Mouse (Mus musculus) kidney, postnatal 0 days (tissue): Measurements from ENCODE around the gene Kif14. TPM values are rescaled to one million over a fixed set of nuclear protein-coding genes. Genes with fewer than 3 reads are reported as not detected.

Source experiments
- ATAC-seq: fragments of 200-750 bp; cut with Nextera tagmentation; replicated peaks from 2 replicates; pipeline ENCODE4 v1.8.0; 2017; ENCODE audit warnings: low read depth, moderate number of reproducible peaks, moderate TSS enrichment, moderate library complexity; ENCODE audit not compliant: low FRiP score
- DNase-seq: peaks from one replicate; pipeline ENCODE4 v3.0.0-alpha.2; 2016; ENCODE audit warnings: low spot score
- H3K27ac ChIP-seq: fragments of 300-500 bp; sonication (generic); 2 replicates; pipeline ENCODE4 v1.5.1; 2014; ENCODE audit warnings: mild to moderate bottlenecking
- H3K27me3 ChIP-seq: fragments of 300-500 bp; sonication (generic); 2 replicates; pipeline ENCODE4 v1.6.1; 2014; ENCODE audit warnings: low read length, mixed read lengths; ENCODE audit not compliant: insufficient read depth
- H3K36me3 ChIP-seq: fragments of 300-500 bp; sonication (generic); 2 replicates; pipeline ENCODE4 v1.6.1; 2014; ENCODE audit warnings: low read length, mixed read lengths; ENCODE audit not compliant: insufficient read depth
- H3K4me1 ChIP-seq: fragments of 300-500 bp; sonication (generic); replicated peaks from 2 replicates; pipeline ENCODE4 v1.6.1; 2014; ENCODE audit warnings: antibody characterized with exemption, low read length, mixed read lengths; ENCODE audit not compliant: insufficient read depth
- H3K4me2 ChIP-seq: fragments of 300-500 bp; sonication (generic); 2 replicates; pipeline ENCODE4 v1.6.1; 2014; ENCODE audit warnings: mild to moderate bottlenecking, low read length, moderate library complexity, mixed read lengths
- H3K4me3 ChIP-seq: fragments of 300-500 bp; sonication (generic); replicated peaks from 2 replicates; pipeline ENCODE4 v1.5.1; 2014; ENCODE audit warnings: low read depth, low read length
- H3K9ac ChIP-seq: fragments of 300-500 bp; sonication (generic); 2 replicates; pipeline ENCODE4 v1.6.1; 2014; ENCODE audit warnings: low read depth, low read length
- H3K9me3 ChIP-seq: fragments of 300-500 bp; sonication (generic); replicated peaks from 2 replicates; pipeline ENCODE4 v1.6.1; 2016; ENCODE audit warnings: low read length, inconsistent platforms, mixed read lengths
- CTCF ChIP-seq: IDR thresholded peaks from 2 replicates; pipeline ENCODE4 v1.5.1; 2016; ENCODE audit warnings: antibody characterized with exemption, low read depth, mild to moderate bottlenecking, moderate library complexity
- WGBS: fragments of 180-500 bp; shearing (Covaris S2); extraction: QIAGEN DNeasy Blood & Tissue Kit; methylation state at CpG from one replicate; pipeline ENCODE4 v1.1.7; 2014; 5-methylcytosine and 5-hydroxymethylcytosine counted together
- polyA plus RNA-seq: library from polyadenylated mRNA; unstranded; fragments of >200 nt; fragmentation: Nextera tagmentation; extraction: Ambion mirVana; gene quantifications from 2 replicates; pipeline ENCODE4 v1.2.1, GENCODE M21; 2015

Kif14 gene
- polyA plus RNA-seq, 1 experiment from 2014 or later, result 2.0 TPM

DNA sequence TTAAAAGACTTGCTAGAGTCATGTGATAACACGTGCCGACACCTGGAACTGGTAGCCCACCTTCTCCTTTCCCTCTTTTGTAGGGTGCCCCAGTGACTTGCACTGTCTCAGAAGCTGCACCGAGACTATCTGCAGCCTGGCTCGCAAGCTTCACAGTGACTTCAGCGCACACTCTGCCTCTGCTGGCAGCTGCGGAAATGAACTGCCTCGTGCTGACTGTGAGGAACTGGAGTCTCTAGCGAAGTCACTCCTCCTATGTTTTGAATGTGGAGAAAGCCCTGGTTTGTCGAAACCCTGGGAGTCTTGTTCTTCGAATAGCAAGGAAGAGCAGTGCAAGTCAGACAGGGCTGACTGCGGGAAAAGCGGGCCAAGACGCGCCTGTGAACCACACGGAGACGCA lies 61.0 kb downstream of the Kif14 start:
- WGBS, result 82% methylated on average over 16 of the region's 16 CpGs
- Histone ChIP-seq H3K9ac (no peak overlapping the region), H3K4me3 (no peak overlapping the region), H3K36me3 (0 out of 2 replicates have a peak, but pooled peaks cover 3% of the 10 kb centered on the region), H3K4me2 (no peak overlapping the region), H3K4me1 (no peaks in the 10 kb centered on the region), H3K27ac (no peak overlapping the region), H3K9me3 (no peaks in the 10 kb centered on the region), H3K27me3 (no peaks in the 10 kb centered on the region)
- DNase-seq (no peak), ATAC-seq (no peak)
- TF ChIP-seq CTCF, result no peak

- Histone ChIP-seq H3K4me1 (no peaks in the 10 kb centered on the region), H3K27me3 (no peaks in the 10 kb centered on the region), H3K9ac (no peak overlapping the region), H3K4me2 (no peak overlapping the region), H3K9me3 (no peaks in the 10 kb centered on the region), H3K4me3 (no peak overlapping the region), H3K27ac (no peak overlapping the region), H3K36me3 (no peaks in the 10 kb centered on the region)
- ATAC-seq, result no peak
- no peak for TF ChIP-seq CTCF
- DNase-seq, result no peak
- WGBS, result 87% methylated on average over 3 of the region's 3 CpGs
Measured at GRCm38 (mm10) chr1:136532556-136532955, 66.4 kb downstream of the Kif14 start.

- Histone ChIP-seq H3K27ac (no peak overlapping the region), H3K36me3 (no peaks in the 10 kb centered on the region), H3K27me3 (no peaks in the 10 kb centered on the region), H3K9ac (no peak overlapping the region), H3K4me3 (no peak overlapping the region), H3K4me2 (no peak overlapping the region), H3K9me3 (no peaks in the 10 kb centered on the region), H3K4me1 (no peaks in the 10 kb centered on the region)
- DNase-seq, result no peak
- ATAC-seq, result no peak
- peak; percentile 18; the same call in 1 of the 2 replicates for TF ChIP-seq CTCF
- WGBS, result 84% methylated on average over 6 of the region's 6 CpGs
Measured at GRCm38 (mm10) chr1:136536947-136537346, 70.8 kb downstream of the Kif14 start.

DNA sequence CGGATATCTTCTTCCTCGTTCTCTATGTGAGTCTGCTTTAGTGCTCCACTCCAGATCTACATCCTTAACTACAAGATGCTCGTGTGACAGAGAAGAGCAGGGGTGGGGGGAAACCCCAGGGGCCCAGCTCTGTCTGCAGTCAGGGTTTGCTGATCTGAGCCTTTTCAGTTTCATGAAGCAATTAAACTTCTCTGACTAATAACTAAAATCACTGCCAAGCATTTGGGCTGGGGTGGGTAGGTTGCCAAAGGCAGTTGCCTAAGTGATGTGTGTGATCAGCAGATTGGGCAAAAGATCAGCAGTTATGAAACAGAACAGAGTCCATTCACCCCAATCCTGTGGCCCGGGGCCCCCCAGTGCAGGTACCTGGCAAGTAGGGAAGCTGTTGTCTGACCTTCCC lies 72.1 kb downstream of the Kif14 start:
- no peak overlapping the region for H3K9ac ChIP-seq
- no peak for TF ChIP-seq CTCF
- H3K36me3 ChIP-seq, result no peaks in the 10 kb centered on the region
- no peaks in the 10 kb centered on the region for H3K27me3 ChIP-seq
- H3K27ac ChIP-seq, result no peak overlapping the region
- H3K4me1 ChIP-seq, result no peaks in the 10 kb centered on the region
- 90% methylated on average over 4 of the region's 4 CpGs for WGBS
- H3K9me3 ChIP-seq, result no peaks in the 10 kb centered on the region
- H3K4me2 ChIP-seq, result no peak overlapping the region
- DNase-seq, result no peak
- no peak for ATAC-seq
- no peak overlapping the region for H3K4me3 ChIP-seq

DNA sequence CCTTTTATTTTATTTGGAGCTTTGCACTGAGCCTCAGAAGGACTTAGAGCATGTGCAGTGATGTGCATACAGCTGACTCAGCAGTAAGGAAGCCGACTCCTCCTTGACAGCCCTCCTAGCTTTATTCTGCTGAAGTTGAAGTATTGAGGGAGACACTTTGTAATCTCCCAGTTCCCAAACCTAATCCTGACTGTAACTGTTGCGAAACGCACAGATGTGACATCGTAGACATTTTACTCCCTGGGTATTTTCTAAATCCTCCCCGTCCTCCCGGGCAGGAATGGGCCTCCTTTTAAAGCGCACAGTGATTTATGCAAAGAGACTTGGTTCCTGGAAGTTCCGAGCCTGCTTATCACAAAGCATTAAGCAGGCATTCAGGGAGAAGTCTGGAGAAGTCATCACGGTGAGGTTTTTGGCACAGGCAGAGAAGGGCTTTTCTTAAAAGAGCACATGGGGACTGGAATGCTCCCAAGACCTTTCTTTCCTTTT lies 74.3 kb downstream of the Kif14 start:
- Histone ChIP-seq H3K4me3 (no peak overlapping the region), H3K36me3 (no peaks in the 10 kb centered on the region), H3K9ac (no peak overlapping the region), H3K27me3 (no peaks in the 10 kb centered on the region), H3K9me3 (no peaks in the 10 kb centered on the region), H3K4me1 (no peaks in the 10 kb centered on the region), H3K4me2 (peak overlapping the region; percentile 21; the same call in 1 of the 2 replicates), H3K27ac (no peak overlapping the region)
- peak; percentile 43 for DNase-seq
- no peak for ATAC-seq
- TF ChIP-seq CTCF, result no peak
- WGBS, result 12% methylated on average over 9 of the region's 9 CpGs

DNA sequence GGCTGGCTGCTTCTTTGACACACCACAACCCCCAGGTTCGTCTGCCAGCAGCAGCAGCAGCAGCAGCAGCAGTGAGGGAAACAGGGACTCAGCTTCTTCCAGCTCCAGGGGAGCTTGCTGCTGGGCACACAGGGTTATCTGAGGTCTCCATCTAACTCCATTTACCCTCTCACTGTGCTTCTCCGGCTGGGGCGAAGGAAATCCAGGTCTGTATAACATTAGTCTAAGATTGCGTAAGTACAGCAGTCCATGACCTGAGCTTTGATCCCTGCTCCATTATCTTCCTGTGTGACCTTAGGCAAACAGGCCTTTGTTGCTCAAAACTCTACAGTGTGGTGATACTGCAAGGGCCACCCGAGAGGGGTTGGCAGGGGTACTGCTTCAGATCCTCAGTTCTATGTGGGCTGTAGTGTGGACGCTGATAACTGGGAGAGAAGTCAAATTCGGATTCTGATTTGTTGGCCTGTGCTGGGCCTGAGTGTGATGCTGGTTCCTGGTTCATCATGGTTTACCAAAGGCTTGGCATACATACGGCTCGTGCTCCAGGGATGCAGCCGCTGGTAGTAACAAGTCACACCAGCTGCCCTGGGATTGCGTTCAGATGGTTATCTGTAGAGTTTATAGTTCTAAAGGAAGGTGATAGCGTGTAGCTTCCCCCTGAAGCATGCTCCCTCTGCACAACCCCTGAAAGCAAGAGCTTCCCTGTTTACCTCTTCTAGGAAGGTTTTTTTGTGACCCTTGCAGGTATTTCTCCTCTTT lies 75.7 kb downstream of the Kif14 start:
- Histone ChIP-seq H3K4me2 (no peak overlapping the region), H3K36me3 (no peaks in the 10 kb centered on the region), H3K4me3 (no peak overlapping the region), H3K27me3 (no peaks in the 10 kb centered on the region), H3K27ac (no peak overlapping the region), H3K9me3 (no peaks in the 10 kb centered on the region), H3K4me1 (no peaks in the 10 kb centered on the region), H3K9ac (no peak overlapping the region)
- ATAC-seq (no peak), DNase-seq (no peak)
- TF ChIP-seq CTCF, result no peak
- WGBS, result 69% methylated on average over 12 of the region's 12 CpGs

DNA sequence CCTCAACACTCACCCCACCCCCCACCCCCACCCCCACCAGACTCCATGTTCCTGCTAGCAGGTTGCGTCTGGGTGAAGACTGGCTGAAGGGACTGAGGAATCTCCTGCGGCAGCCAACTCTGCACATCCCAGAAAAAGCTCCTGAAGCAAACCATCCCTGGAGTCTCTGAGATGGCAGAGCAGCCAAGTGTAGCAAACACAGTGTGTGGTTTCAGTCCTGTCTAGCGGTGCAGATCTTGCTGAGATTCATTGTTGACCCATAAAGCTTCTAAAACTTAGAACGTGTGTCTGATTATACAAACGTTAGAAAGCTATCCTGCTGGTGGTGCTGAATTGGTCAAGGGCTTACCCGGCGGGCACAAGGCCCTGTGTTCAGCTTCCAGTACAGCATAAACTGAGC lies 77.8 kb downstream of the Kif14 start:
- no peak overlapping the region for H3K4me3 ChIP-seq
- H3K27ac ChIP-seq, result no peak overlapping the region
- ATAC-seq (no peak; the same call in 1 of the 2 replicates), DNase-seq (peak; percentile 61)
- no peaks in the 10 kb centered on the region for H3K9me3 ChIP-seq
- no peak overlapping the region for H3K4me2 ChIP-seq
- H3K4me1 ChIP-seq, result no peaks in the 10 kb centered on the region
- TF ChIP-seq CTCF, result no peak
- WGBS, result 34% methylated on average over 7 of the region's 7 CpGs
- no peak overlapping the region for H3K9ac ChIP-seq
- no peaks in the 10 kb centered on the region for H3K27me3 ChIP-seq
- no peaks in the 10 kb centered on the region for H3K36me3 ChIP-seq
